Mouse (Mus musculus) gastrocnemius, adult 2 months (tissue): ENCODE measurements around the gene Slc24a2. TPM values are rescaled to one million over a fixed set of nuclear protein-coding genes. Genes with fewer than 3 reads are reported as not detected.

ENCODE experiments used
- DNase-seq: peaks from one replicate; pipeline ENCODE4 v3.0.0; 2022
- H3K27ac ChIP-seq: fragments of 200-600 bp; 2 replicates; pipeline ENCODE4 v1.8.1; 2022; ENCODE audit warnings: mild to moderate bottlenecking
- H3K4me3 ChIP-seq: fragments of 200-600 bp; 2 replicates; pipeline ENCODE4 v1.8.1; 2022; ENCODE audit warnings: mild to moderate bottlenecking, moderate library complexity
- CTCF ChIP-seq: fragments of 200-600 bp; IDR thresholded peaks from 2 replicates; pipeline ENCODE4 v1.8.1; 2022; ENCODE audit warnings: antibody characterized with exemption, mild to moderate bottlenecking, moderate library complexity
- intact Hi-C: fragments of 180-260 bp; cut with DNase I; formaldehyde crosslinking; loops from one replicate; pipeline ENCODE4 v1.15.1; 2025
- total RNA-seq, 2 experiments: library from RNA; stranded (reverse); gene quantifications; 2 replicates each; pipeline ENCODE4 v1.2.3; 2021

The Slc24a2 gene
- total RNA-seq, 2 experiments from 2014 or later = 0.42 to 0.59 TPM

GRCm38 (mm10) chr4:87055768-87056167, 174.5 kb downstream of the Slc24a2 start:
- Histone ChIP-seq H3K4me3 (no peak overlapping the region), H3K27ac (no peak overlapping the region)
- intact Hi-C loops = no loop called here
- DNase-seq = no peak
- no peak for TF ChIP-seq CTCF

DNA sequence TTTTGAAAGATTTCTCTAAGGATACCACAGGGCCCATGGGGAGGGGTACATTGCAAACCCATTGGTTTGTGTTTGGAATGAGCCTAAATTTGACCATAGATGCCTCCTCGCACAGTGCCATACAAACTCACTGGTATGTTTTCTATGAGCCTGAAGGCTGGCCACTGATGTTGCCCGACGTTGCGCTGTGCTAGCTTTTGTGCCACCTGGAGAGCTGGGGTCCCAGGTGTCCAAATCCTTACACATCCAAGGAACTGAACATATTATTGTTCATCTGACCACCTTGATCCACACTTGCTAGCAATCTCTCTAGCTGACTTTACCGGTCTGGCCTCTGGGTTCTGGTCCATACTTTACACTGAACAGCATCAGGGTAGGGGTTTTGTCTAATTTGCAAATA, 177.4 kb downstream of the Slc24a2 start:
- intact Hi-C loops = no loop called here
- no peak for DNase-seq
- TF ChIP-seq CTCF = no peak

DNA sequence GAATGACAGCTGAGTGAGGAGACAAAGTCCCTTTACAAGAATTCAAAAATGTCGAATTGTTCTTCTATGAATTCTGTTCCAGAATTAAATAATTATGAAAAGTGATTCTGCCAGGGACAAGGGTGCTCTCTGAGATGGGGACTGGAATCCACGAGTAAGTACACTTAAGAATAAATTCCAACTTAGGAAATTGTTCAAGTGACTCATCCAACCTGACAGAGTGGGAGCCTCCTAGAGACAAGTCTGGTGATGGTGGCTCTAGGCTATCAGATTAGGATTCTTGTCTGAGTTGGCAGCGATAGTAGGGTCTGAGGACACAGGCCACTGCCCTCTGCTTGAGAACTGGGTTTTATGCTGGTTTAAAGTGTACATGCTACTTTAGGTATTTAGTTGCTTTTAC, 181.2 kb downstream of the Slc24a2 start:
- DNase-seq = no peak
- Histone ChIP-seq H3K4me3 (no peak overlapping the region), H3K27ac (no peak overlapping the region)
- no peak for TF ChIP-seq CTCF
- intact Hi-C loops = no loop called here

More for the DNA sequence above, 177.4 kb downstream of the Slc24a2 start:
- H3K4me3 ChIP-seq = no peak overlapping the region
- no peak overlapping the region for H3K27ac ChIP-seq

DNA sequence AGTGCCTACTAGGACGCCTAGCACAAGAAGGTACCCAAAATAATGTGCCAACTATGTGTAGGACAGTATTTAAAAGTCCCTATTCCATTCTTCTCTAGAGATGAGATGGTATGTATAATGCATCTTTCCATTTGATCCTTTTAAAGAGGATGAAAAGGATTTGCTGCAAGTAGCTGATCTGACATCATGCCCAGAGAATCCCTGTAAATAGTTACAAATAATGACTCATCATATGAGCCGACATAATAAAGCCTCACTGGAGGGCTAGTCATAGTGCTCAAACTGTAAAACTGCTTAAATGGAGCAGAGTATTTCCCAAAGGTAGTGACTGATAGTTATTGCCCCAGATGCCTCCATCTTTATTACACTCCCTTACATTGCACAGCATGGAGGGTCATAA, 183.1 kb downstream of the Slc24a2 start:
- no peak for DNase-seq
- Histone ChIP-seq H3K4me3 (no peak overlapping the region), H3K27ac (no peak overlapping the region)
- TF ChIP-seq CTCF = no peak
- intact Hi-C loops = no loop called here

DNA sequence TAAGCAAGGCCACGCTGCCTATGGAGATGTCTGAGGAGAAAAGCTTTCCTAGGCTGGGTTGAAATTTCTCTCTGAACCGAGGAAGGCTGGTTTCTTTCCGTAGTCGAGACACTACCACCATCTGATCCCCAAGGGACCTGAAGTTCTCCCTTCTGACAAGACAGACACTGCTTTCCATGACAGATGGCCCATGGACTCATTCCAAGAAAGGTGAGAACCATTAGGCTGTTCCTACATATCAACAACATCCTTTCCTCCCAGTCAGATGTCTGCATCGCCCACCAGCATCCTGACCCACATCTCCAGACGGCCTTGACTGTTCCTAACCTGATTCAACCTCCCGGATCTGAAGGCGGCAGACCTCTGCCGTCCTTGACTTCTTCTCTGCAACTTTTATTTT, 187.0 kb downstream of the Slc24a2 start:
- intact Hi-C loops = no loop called here
- H3K4me3 ChIP-seq = no peak overlapping the region
- H3K27ac ChIP-seq = no peak overlapping the region
- TF ChIP-seq CTCF = no peak
- DNase-seq = no peak

- no peak for TF ChIP-seq CTCF
- H3K4me3 ChIP-seq = no peak overlapping the region
- no peak overlapping the region for H3K27ac ChIP-seq
- DNase-seq = no peak
- intact Hi-C loops = no loop called here
These were observed 188.8 kb downstream of the Slc24a2 start for GRCm38 (mm10) chr4:87041412-87041997.

GRCm38 (mm10) chr4:87037592-87037991, 192.7 kb downstream of the Slc24a2 start:
- intact Hi-C loops = no loop called here
- TF ChIP-seq CTCF = peak; percentile 26; the same call in 1 of the 2 replicates
- DNase-seq = no peak
- Histone ChIP-seq H3K4me3 (no peak overlapping the region), H3K27ac (no peak overlapping the region)

- Histone ChIP-seq H3K27ac (no peak overlapping the region), H3K4me3 (peak overlapping the region; percentile 15; the same call in 1 of the 2 replicates)
- no peak for TF ChIP-seq CTCF
- intact Hi-C loops = no loop called here
- DNase-seq = no peak
These were observed 193.8 kb downstream of the Slc24a2 start for GRCm38 (mm10) chr4:87036507-87036906.

DNA sequence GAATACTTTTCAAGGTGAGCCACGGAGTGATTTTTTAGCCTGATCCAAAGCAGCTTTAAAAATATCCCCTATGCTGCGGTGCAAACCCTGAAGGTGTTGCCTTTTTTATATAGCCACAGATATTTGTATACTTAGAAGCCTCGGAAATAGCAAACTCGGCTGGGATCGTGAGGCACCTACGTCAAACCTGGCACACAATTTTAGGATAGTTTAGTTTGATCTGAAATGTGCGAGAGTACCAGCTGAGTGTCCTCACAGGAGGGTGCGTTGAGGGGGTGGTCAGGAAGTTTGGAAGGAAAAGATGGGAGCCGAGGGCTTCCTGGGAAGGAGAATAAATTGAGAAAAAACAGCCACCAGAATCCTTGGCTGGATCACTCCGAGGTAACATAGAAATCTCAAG, 194.6 kb downstream of the Slc24a2 start:
- TF ChIP-seq CTCF = no peak
- H3K4me3 ChIP-seq = no peak overlapping the region
- intact Hi-C loops = no loop called here
- no peak overlapping the region for H3K27ac ChIP-seq
- no peak for DNase-seq

DNA sequence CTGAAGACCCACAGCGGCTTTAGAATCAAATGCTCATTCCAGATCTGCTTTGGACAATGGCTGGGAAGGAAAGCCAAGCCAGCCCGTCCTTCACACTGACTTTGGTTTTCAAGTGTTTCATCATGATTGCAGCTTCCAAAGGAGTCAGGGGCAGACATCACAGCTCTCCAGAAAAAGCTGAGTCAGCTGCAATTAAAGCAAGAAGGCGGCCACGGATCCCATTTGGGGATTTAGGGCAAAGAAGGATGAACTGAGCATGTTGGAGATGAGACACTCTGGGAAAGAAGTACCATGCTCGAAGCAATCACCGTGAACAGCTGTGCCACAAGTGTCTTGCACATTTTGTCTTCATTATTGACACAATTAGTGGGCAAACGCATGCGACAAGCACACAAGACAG, 197.6 kb downstream of the Slc24a2 start:
- DNase-seq = no peak
- intact Hi-C loops = no loop called here
- Histone ChIP-seq H3K27ac (no peak overlapping the region), H3K4me3 (no peak overlapping the region)
- TF ChIP-seq CTCF = no peak

DNA sequence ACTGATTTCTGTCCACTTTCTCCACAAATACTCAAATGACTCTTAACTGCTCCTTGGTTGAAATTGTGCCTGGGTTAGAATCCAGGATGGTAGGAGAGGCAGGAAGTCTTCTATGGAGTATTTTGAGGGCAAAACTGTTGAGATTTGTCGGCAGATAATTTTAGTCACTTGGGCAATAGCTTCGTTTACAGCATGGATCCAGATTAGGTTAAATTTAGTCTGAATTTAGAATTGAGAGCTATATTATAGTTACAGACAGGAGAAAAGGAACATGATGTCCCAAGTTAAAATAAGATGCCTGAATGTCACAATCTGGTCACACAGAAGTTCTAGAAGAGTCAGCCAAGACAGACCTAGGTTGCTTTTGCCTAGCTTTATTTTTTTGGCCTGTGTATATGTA, 199.2 kb downstream of the Slc24a2 start:
- no peak for DNase-seq
- intact Hi-C loops = no loop called here

GRCm38 (mm10) chr4:87026311-87027151, 203.7 kb downstream of the Slc24a2 start:
- TF ChIP-seq CTCF = no peak
- intact Hi-C loops = no loop called here
- no peak for DNase-seq
- Histone ChIP-seq H3K27ac (no peak overlapping the region), H3K4me3 (no peak overlapping the region)

More for the DNA sequence above, 199.2 kb downstream of the Slc24a2 start:
- Histone ChIP-seq H3K4me3 (no peak overlapping the region), H3K27ac (no peak overlapping the region)
- no peak for TF ChIP-seq CTCF

DNA sequence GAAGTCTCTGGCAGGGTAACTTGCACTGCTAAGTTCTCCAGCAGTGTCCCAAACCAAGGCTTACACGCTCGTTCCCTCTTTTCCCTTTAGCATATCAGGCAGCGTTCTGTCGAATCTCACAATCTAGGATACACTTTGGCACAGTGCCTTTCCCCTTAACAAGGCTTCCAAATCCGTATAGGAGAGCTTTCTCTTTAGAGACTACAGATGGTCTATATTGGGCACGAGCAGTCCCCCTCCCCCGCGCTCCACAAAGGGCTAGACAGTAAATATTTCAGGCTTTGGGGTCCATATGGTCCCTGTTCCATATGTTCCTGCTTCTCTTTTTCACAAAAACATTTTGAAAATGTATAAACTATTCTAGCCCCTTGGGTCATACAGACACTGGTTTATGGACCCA, 205.7 kb downstream of the Slc24a2 start:
- Histone ChIP-seq H3K27ac (no peak overlapping the region), H3K4me3 (no peak overlapping the region)
- DNase-seq = no peak
- TF ChIP-seq CTCF = no peak
- intact Hi-C loops = no loop called here

- H3K27ac ChIP-seq = no peak overlapping the region
- intact Hi-C loops = no loop called here
- DNase-seq = no peak
- no peak overlapping the region for H3K4me3 ChIP-seq
- no peak for TF ChIP-seq CTCF
These were observed 208.7 kb downstream of the Slc24a2 start for GRCm38 (mm10) chr4:87021542-87021941.
